Mouse (Mus musculus) ovary, postnatal 36 days (tissue): ENCODE results near the gene Pdgfc.

ENCODE experiments used
- DNase-seq: peaks from one replicate; pipeline ENCODE4 v3.0.0; 2022; ENCODE audit warnings: low spot score, mixed read lengths

Gene Pdgfc

GRCm38 (mm10) chr3:81036151-81036553 lies at the start of gene Pdgfc:
Gene Pdgfc, plus strand, starts transcription at chr3:81036416.
- no peak for DNase-seq

GRCm38 (mm10) chr3:81009245-81009644 lies 27.0 kb upstream of the Pdgfc start:
- no peak for DNase-seq

- no peak for DNase-seq
Measured at GRCm38 (mm10) chr3:81009899-81010298, 26.3 kb upstream of the Pdgfc start.

- DNase-seq, result peak; percentile 61
Measured at GRCm38 (mm10) chr3:81017385-81018051, 18.7 kb upstream of the Pdgfc start.

GRCm38 (mm10) chr3:81020064-81020463 lies 16.2 kb upstream of the Pdgfc start:
- no peak for DNase-seq

GRCm38 (mm10) chr3:81021783-81022182 lies 14.4 kb upstream of the Pdgfc start:
- DNase-seq, result no peak

- DNase-seq, result no peak
Measured at GRCm38 (mm10) chr3:81022266-81022665, 13.9 kb upstream of the Pdgfc start.

- no peak for DNase-seq
Measured at GRCm38 (mm10) chr3:81022845-81023244, 13.4 kb upstream of the Pdgfc start.

GRCm38 (mm10) chr3:81023568-81023967 lies 12.6 kb upstream of the Pdgfc start:
- DNase-seq, result no peak

GRCm38 (mm10) chr3:81025568-81026213 lies 10.5 kb upstream of the Pdgfc start:
- no peak for DNase-seq

- DNase-seq, result no peak
Measured at GRCm38 (mm10) chr3:81028361-81028760, 7.9 kb upstream of the Pdgfc start.

GRCm38 (mm10) chr3:81029321-81029720 lies 6.9 kb upstream of the Pdgfc start:
- no peak for DNase-seq

GRCm38 (mm10) chr3:81029909-81030308 lies 6.3 kb upstream of the Pdgfc start:
- no peak for DNase-seq

- DNase-seq, result no peak
Measured at GRCm38 (mm10) chr3:81030311-81030710, 5.9 kb upstream of the Pdgfc start.

GRCm38 (mm10) chr3:81032014-81032413 lies 4.2 kb upstream of the Pdgfc start:
- DNase-seq, result no peak

- no peak for DNase-seq
Measured at GRCm38 (mm10) chr3:81034336-81035102, 1.7 kb upstream of the Pdgfc start.

- DNase-seq, result peak; percentile 77
Measured at GRCm38 (mm10) chr3:81036554-81037311, 517 bp downstream of the Pdgfc start.

- peak; percentile 63 for DNase-seq
Measured at GRCm38 (mm10) chr3:81037312-81037859, 1.2 kb downstream of the Pdgfc start.

- DNase-seq, result no peak
Measured at GRCm38 (mm10) chr3:81039131-81039653, 3.0 kb downstream of the Pdgfc start.

GRCm38 (mm10) chr3:81044653-81045343 lies 8.6 kb downstream of the Pdgfc start:
- no peak for DNase-seq
